Mouse (Mus musculus) MEL (cell line): Measurements from ENCODE around the gene Edem1. TPM values are rescaled to one million over a fixed set of nuclear protein-coding genes. Genes with fewer than 3 reads are reported as not detected.

Experiments used
- DNase-seq: peaks from one replicate; pipeline ENCODE4 v3.0.0; 2011; ENCODE audit warnings: low read depth, low spot score
- H3K27ac ChIP-seq: 2 replicates; pipeline ENCODE4 v1.5.1; 2012; ENCODE audit warnings: low read depth, mild to moderate bottlenecking, control low read depth, low read length, moderate library complexity; ENCODE audit not compliant: control insufficient read depth
- H3K27me3 ChIP-seq, 2 experiments: fragments of 150-350 bp in 1 of 2; sonication (generic) in 1 of 2; 2 replicates each; pipeline ENCODE4 v1.6.1; 2012; ENCODE audit warnings: low read length in 2 of 2, mild to moderate bottlenecking in 2 of 2, improper control_type of control experiment in 1 of 2, moderate library complexity in 1 of 2; ENCODE audit not compliant: insufficient read depth in 2 of 2, control insufficient read depth in 1 of 2
- H3K36me3 ChIP-seq, 2 experiments: 2 replicates each; pipeline ENCODE4 v1.6.1; 2012 to 2014; ENCODE audit warnings: low read length in 2 of 2, improper control_type of control experiment in 1 of 2, inconsistent platforms in 1 of 2, mild to moderate bottlenecking in 1 of 2; ENCODE audit not compliant: insufficient read depth in 2 of 2, control insufficient read depth in 1 of 2
- H3K4me1 ChIP-seq, 2 experiments: fragments of 150-350 bp in 1 of 2; sonication (generic) in 1 of 2; 2 replicates each; pipeline ENCODE4 v1.6.1; 2012; ENCODE audit warnings: low read length in 2 of 2, improper control_type of control experiment in 1 of 2, mild to moderate bottlenecking in 1 of 2; ENCODE audit not compliant: insufficient read depth in 2 of 2, control insufficient read depth in 1 of 2
- H3K4me3 ChIP-seq, 2 experiments: fragments of 150-350 bp in 1 of 2; sonication (generic) in 1 of 2; 2 replicates each; pipeline ENCODE4 v1.5.1; 2012; ENCODE audit warnings: low read depth in 2 of 2, low read length in 2 of 2, mild to moderate bottlenecking in 2 of 2, moderate library complexity in 2 of 2, control low read depth in 1 of 2, improper control_type of control experiment in 1 of 2; ENCODE audit not compliant: control insufficient read depth in 1 of 2, insufficient read depth in 1 of 2
- H3K79me2 ChIP-seq: 2 replicates; pipeline ENCODE4 v1.6.1; 2012; ENCODE audit warnings: mild to moderate bottlenecking, low read length, moderate library complexity; ENCODE audit not compliant: control insufficient read depth, poor library complexity, insufficient read depth
- H3K9ac ChIP-seq: 2 replicates; pipeline ENCODE4 v1.6.1; 2012; ENCODE audit warnings: low read depth, mild to moderate bottlenecking, control low read depth, low read length, moderate library complexity; ENCODE audit not compliant: control insufficient read depth, poor library complexity, severe bottlenecking
- H3K9me3 ChIP-seq: fragments of 150-350 bp; sonication (generic); replicated peaks from 2 replicates; pipeline ENCODE4 v1.6.1; 2012; ENCODE audit warnings: mild to moderate bottlenecking, low read length, improper control_type of control experiment, moderate library complexity; ENCODE audit not compliant: insufficient read depth
- BHLHE40 ChIP-seq: IDR thresholded peaks from 2 replicates; pipeline ENCODE4 v1.6.1; 2012; ENCODE audit warnings: low read depth, mild to moderate bottlenecking, inconsistent platforms, low read length, improper control_type of control experiment, borderline replicate concordance
- GABPA ChIP-seq: IDR thresholded peaks from 2 replicates; pipeline ENCODE4 v1.6.1; 2012; ENCODE audit warnings: low read depth, mild to moderate bottlenecking, inconsistent platforms, low read length, improper control_type of control experiment, moderate library complexity
- JUND ChIP-seq: IDR thresholded peaks from 2 replicates; pipeline ENCODE4 v1.6.1; 2011; ENCODE audit warnings: low read depth, mild to moderate bottlenecking, improper control_type of control experiment, low read length
- KAT2A ChIP-seq: conservative IDR thresholded peaks from 2 replicates; pipeline ENCODE4 v1.6.1; 2012; ENCODE audit warnings: low read depth, low read length, improper control_type of control experiment, inconsistent platforms
- MAFK ChIP-seq: IDR thresholded peaks from 2 replicates; pipeline ENCODE4 v1.6.1; 2011; ENCODE audit warnings: low read depth, mild to moderate bottlenecking, low read length, improper control_type of control experiment, borderline replicate concordance
- MAX ChIP-seq: IDR thresholded peaks from 2 replicates; pipeline ENCODE4 v1.6.1; 2011; ENCODE audit warnings: low read length, improper control_type of control experiment
- MAZ ChIP-seq: IDR thresholded peaks from 2 replicates; pipeline ENCODE4 v1.6.1; 2012; ENCODE audit warnings: low read depth, mild to moderate bottlenecking, inconsistent platforms, low read length, improper control_type of control experiment
- MEF2A ChIP-seq: IDR thresholded peaks from 2 replicates; pipeline ENCODE4 v1.6.1; 2014; ENCODE audit warnings: low read depth, mild to moderate bottlenecking, inconsistent platforms, low read length, improper control_type of control experiment; ENCODE audit not compliant: poor library complexity, insufficient replicate concordance, severe bottlenecking; ENCODE audit errors: extremely low read depth
- MYC ChIP-seq: IDR thresholded peaks from 2 replicates; pipeline ENCODE4 v1.6.1; 2011; ENCODE audit warnings: low read depth, mild to moderate bottlenecking, low read length, improper control_type of control experiment, moderate library complexity
- NELFE ChIP-seq: IDR thresholded peaks from 2 replicates; pipeline ENCODE4 v1.6.1; 2011; ENCODE audit warnings: low read depth, low read length, improper control_type of control experiment
- NRF1 ChIP-seq: IDR thresholded peaks from 2 replicates; pipeline ENCODE4 v1.6.1; 2014; ENCODE audit warnings: low read depth, mild to moderate bottlenecking, inconsistent platforms, low read length, improper control_type of control experiment, moderate library complexity; ENCODE audit not compliant: poor library complexity, insufficient read depth, severe bottlenecking
- POLR2A ChIP-seq, 2 experiments: IDR thresholded peaks; 2 replicates each; pipeline ENCODE4 v1.6.1; 2011 to 2012; ENCODE audit warnings: low read length in 2 of 2, mild to moderate bottlenecking in 2 of 2, control low read depth in 1 of 2, improper control_type of control experiment in 1 of 2, low read depth in 1 of 2, moderate library complexity in 1 of 2; ENCODE audit not compliant: control insufficient read depth in 1 of 2, insufficient read depth in 1 of 2, poor library complexity in 1 of 2
- POLR2AphosphoS2 ChIP-seq: IDR thresholded peaks from 2 replicates; pipeline ENCODE4 v1.6.1; 2011; ENCODE audit warnings: low read length, improper control_type of control experiment
- RCOR1 ChIP-seq: IDR thresholded peaks from 2 replicates; pipeline ENCODE4 v1.6.1; 2012; ENCODE audit warnings: low read depth, mild to moderate bottlenecking, inconsistent platforms, low read length, improper control_type of control experiment
- SMC3 ChIP-seq: IDR thresholded peaks from 2 replicates; pipeline ENCODE4 v1.6.1; 2011; ENCODE audit warnings: low read depth, low read length, improper control_type of control experiment
- TAL1 ChIP-seq: IDR thresholded peaks from 2 replicates; pipeline ENCODE4 v1.6.1; 2012; ENCODE audit warnings: mild to moderate bottlenecking, inconsistent platforms, low read length, moderate library complexity, mixed read lengths
- TBP ChIP-seq: IDR thresholded peaks from 2 replicates; pipeline ENCODE4 v1.8.0; 2011; ENCODE audit warnings: low read depth, low read length, improper control_type of control experiment
- USF1 ChIP-seq: IDR thresholded peaks from 2 replicates; pipeline ENCODE4 v1.6.1; 2014; ENCODE audit warnings: low read depth, mild to moderate bottlenecking, inconsistent platforms, low read length, improper control_type of control experiment, moderate library complexity
- USF2 ChIP-seq, 2 experiments: IDR thresholded peaks; 2 replicates each; pipeline ENCODE4 v1.6.1; 2011 to 2012; ENCODE audit warnings: improper control_type of control experiment in 2 of 2, low read length in 2 of 2, borderline replicate concordance in 1 of 2, inconsistent platforms in 1 of 2, low read depth in 1 of 2, mild to moderate bottlenecking in 1 of 2; ENCODE audit not compliant: insufficient read depth in 1 of 2
- ZC3H11A ChIP-seq: IDR thresholded peaks from 2 replicates; pipeline ENCODE4 v1.6.1; 2012; ENCODE audit warnings: low read depth, mild to moderate bottlenecking, inconsistent platforms, low read length, improper control_type of control experiment
- polyA plus RNA-seq, 2 experiments: library from polyadenylated mRNA; stranded (reverse) in 1 of 2; unstranded in 1 of 2; fragments of >175 nt in 1 of 2; fragments of >200 nt in 1 of 2; gene quantifications; 2 replicates each; pipeline versions ENCODE4 v1.2.1 to v1.2.4; 2012; ENCODE audit warnings: low replicate concordance in 2 of 2, low read depth in 1 of 2; ENCODE audit not compliant: insufficient read length in 2 of 2, insufficient read depth in 1 of 2, missing spikeins in 1 of 2
- total RNA-seq: library from RNA; depleted of rRNA; stranded (reverse); fragments of 300-350 nt; gene quantifications from 2 replicates; pipeline ENCODE4 v1.2.3, GENCODE M21; 2012

Gene Edem1
- total and polyA plus RNA-seq, 3 experiments = 10.8 to 17.9 TPM; not detected in 1

DNA sequence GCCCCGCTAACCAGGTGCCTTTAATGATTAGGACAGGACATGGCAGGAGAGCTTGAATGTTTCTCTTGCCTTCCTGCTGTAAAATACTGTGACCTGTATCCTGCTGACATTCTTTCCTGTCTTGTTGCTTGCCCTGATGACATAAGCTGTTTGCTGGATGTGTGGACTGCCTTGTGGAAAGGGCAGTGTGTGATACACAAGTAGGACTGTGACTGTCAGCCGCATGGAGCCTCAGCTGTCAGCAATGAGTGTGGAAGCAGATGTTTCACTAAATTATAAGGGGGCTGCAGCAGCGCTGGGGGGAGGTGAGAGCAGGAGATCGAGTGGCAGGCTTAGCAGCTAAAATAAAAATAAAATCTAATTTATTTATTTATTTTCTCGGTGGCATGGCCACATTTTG is 56.2 kb downstream of the Edem1 start (continued):
- TF ChIP-seq USF2 (IDR thresholded peaks at IDR 0.05; ENCODE audit: borderline replicate concordance in 1 of 2, insufficient read depth in 1 of 2, low read depth in 1 of 2, low read length in 2 of 2) = no peak
- TF ChIP-seq NELFE = no peak
- no peak for TF ChIP-seq TBP
- no peak for TF ChIP-seq SMC3
- TF ChIP-seq, all 39 proteins: peak for 0

DNA sequence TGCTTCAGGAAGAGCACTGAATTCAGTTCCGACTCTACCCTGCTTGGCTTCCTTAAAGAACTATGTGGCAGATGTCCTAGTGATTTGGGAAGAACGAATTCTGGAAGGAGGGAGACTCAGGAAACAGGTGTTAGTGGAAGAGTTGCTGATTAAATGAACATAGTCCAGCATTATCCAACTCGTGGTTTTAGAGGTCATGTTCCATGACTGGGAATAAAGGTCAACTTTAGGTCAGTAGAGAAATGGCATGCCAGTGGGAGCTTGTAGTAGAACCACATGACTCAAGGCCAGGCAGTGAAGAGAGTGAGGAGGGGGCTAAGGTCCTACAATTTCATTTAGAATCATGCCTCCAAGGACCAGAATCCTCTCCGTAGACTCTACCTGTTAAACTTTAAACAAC is 57.9 kb downstream of the Edem1 start:
- H3K9ac ChIP-seq = no peak overlapping the region
- no peak for DNase-seq
- H3K9me3 ChIP-seq = no peaks in the 10 kb centered on the region
- H3K27me3 ChIP-seq = no peaks in the 10 kb centered on the region
- no peak overlapping the region for H3K27ac ChIP-seq
- no peaks in the 10 kb centered on the region; a peak in 1 of 4 replicates for H3K36me3 ChIP-seq
- no peaks in the 10 kb centered on the region for H3K79me2 ChIP-seq
- TF ChIP-seq GABPA (no peak), MAFK (no peak), POLR2A (IDR thresholded peaks at IDR 0.05; ENCODE audit: control insufficient read depth in 1 of 2, insufficient read depth in 1 of 2, low read depth in 1 of 2, low read length in 2 of 2, poor library complexity in 1 of 2) (no peak), USF2 (IDR thresholded peaks at IDR 0.05; ENCODE audit: borderline replicate concordance in 1 of 2, insufficient read depth in 1 of 2, low read depth in 1 of 2, low read length in 2 of 2) (no peak), RCOR1 (no peak), USF1 (no peak), TBP (no peak), ZC3H11A (no peak), TAL1 (no peak), MAZ (no peak), JUND (no peak), BHLHE40 (no peak), POLR2AphosphoS2 (no peak), MAX (no peak), KAT2A (no peak), MYC (no peak), MEF2A (no peak), NRF1 (no peak)
- H3K4me1 ChIP-seq = no peaks in the 10 kb centered on the region
- H3K4me3 ChIP-seq = no peak overlapping the region
